In the genomic region with DNA sequence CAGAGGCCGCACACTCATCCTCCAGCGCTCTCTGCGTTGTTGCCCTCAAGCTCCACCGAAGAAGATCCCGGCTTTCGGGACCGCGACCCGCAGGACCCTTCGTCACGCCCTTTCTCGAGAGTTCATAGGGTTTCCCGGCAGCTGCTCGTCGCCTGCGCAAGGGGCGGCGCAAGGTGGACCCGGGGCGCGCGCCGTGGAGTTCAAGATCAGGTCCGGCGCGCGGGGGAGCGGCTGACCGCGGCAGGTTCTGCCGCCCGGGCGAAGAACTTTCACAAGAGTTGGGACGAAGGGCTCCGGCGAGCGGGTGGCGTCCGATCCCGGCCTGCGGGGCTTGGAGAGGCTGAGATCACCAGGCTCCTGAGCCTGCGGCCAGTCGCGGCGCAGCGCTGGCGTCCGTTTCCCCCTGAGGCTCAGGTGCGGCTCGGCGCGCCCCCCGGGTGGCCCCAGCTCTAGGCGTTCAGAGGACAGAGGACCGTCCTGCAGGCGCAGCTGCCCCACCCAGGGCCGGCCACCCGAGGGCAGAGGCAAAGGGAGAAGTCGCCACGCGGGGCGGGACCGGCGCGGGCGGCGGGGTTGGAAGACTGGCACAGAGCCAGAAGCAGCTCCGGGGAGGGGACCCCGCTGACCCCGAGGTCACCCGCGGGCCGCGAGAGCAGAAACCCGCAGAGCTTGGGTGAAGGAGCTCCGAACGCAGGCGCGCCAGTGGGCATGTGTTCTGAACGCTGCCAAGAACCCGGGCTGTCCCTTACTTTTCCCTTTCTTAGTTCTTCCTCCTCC, we compare ENCODE assay signal across 8 mouse cellular contexts. TPM values are rescaled to one million over a fixed set of nuclear protein-coding genes. Genes with fewer than 3 reads are reported as not detected.
A peak's percentile ranks its signal among the peaks of the same experiment; 100 is the strongest.
DNase-seq lines count a peak whose midpoint lies in the region; ATAC-seq and TF ChIP-seq lines count a peak whose summit lies in the region.

A gene (minus strand): TSS at position 719 of the 777 bp plus-strand sequence.

- no peak within 1 kb of the TSS for H3K27ac ChIP-seq in forebrain, embryonic 11.5 days (ENCODE audit: low read depth, low read length)
- H3K27ac ChIP-seq in small intestine, adult 2 months (ENCODE audit: insufficient read depth, low read depth, low read length) = no peak within 1 kb of the TSS

- intact Hi-C loops in heart, postnatal 14 days (cut with DNase I) = no loop called here

- DNase-seq in 3T3-L1 (ENCODE audit: low read depth, low spot score) = peak; percentile 17
- peak; percentile 8 for DNase-seq in adrenal gland, adult 8-10 months
- peak; percentile 75 for DNase-seq in forebrain, embryonic 11.5 days (ENCODE audit: low spot score)
- DNase-seq in heart, postnatal 14 days = peak; percentile 53 to 56
- peak; percentile 69 to 77 for DNase-seq in kidney, postnatal 4 days
- DNase-seq in natural killer cell, adult 2 months (ENCODE audit: low spot score in 2 of 2) = no peak

- peak within 1 kb of the TSS; percentile 62 for H3K9ac ChIP-seq in forebrain, embryonic 11.5 days (ENCODE audit: low read length)

- no peak for TF ChIP-seq POLR2A in small intestine, adult 2 months (IDR thresholded peaks at IDR 0.05; ENCODE audit: low read depth, low read length)

- peak within 1 kb of the TSS; percentile 100 for H3K4me2 ChIP-seq in forebrain, embryonic 11.5 days (ENCODE audit: low read depth, low read length, severe bottlenecking)

- no peak for TF ChIP-seq CTCF in small intestine, adult 2 months (IDR thresholded peaks at IDR 0.05; ENCODE audit: extremely low read depth, insufficient read length, insufficient replicate concordance, low read depth, low read length)

- H3K9me3 ChIP-seq in forebrain, embryonic 11.5 days (ENCODE audit: control insufficient read depth, low read length) = no peaks in the 10 kb centered on the region

- peak within 1 kb of the TSS; percentile 70 for H3K4me3 ChIP-seq in forebrain, embryonic 11.5 days (ENCODE audit: low read depth, low read length)
- H3K4me3 ChIP-seq in small intestine, adult 2 months (ENCODE audit: low read depth, low read length) = peak within 1 kb of the TSS; percentile 70

- H3K4me1 ChIP-seq in forebrain, embryonic 11.5 days (replicated peaks; ENCODE audit: control insufficient read depth, insufficient read depth, low read length) = 0 out of 2 replicates have a peak, but pooled peaks cover 2% of the 10 kb centered on the region
- H3K4me1 ChIP-seq in small intestine, adult 2 months (ENCODE audit: control insufficient read depth, insufficient read depth, insufficient read length, low read length) = no peaks in the 10 kb centered on the region

- no peaks in the 10 kb centered on the region for H3K36me3 ChIP-seq in forebrain, embryonic 11.5 days (ENCODE audit: control insufficient read depth, insufficient read depth, low read length)
- no peaks in the 10 kb centered on the region for H3K36me3 ChIP-seq in small intestine, adult 2 months (ENCODE audit: control insufficient read depth, insufficient read depth, low read length)

- under 1% methylated on average over 79 of the region's 81 CpGs for WGBS in forebrain, embryonic 11.5 days
- 1% methylated on average over 81 of the region's 81 CpGs for WGBS in small intestine, adult 2 months

- peak; percentile 81 for ATAC-seq in forebrain, embryonic 11.5 days (replicated peaks; ENCODE audit: low FRiP score)
- peak; percentile 81 for ATAC-seq in megakaryocyte, adult 5-6 weeks (ENCODE audit: poor library complexity, severe bottlenecking)

- peaks cover 9% of the 10 kb centered on the region; the same call in 1 of the 2 replicates for H3K27me3 ChIP-seq in forebrain, embryonic 11.5 days (ENCODE audit: control insufficient read depth, insufficient read depth, low read length)
- no peaks in the 10 kb centered on the region for H3K27me3 ChIP-seq in small intestine, adult 2 months (ENCODE audit: control insufficient read depth, insufficient read depth, low read length)

RNA-seq across cellular contexts. Expression of the gene that starts here (rescaled TPM):
- total RNA-seq in adrenal gland, adult 8-10 months (2022) = 1 to 10 TPM; 1.8 to 3.4 (median 2.1) TPM
- polyA plus RNA-seq in forebrain, embryonic 11.5 days (2014; fragmentation: Nextera tagmentation; extraction: Ambion mirVana) = 0.87 and 1.7 TPM in 2 replicates
- total RNA-seq in heart, postnatal 14 days (2021) = 1 to 10 TPM; 2.7 to 3.5 TPM
- total RNA-seq in megakaryocyte, adult 5-6 weeks (2015) = 2.5 and 3.6 TPM in 2 replicates
- total RNA-seq in megakaryocyte, adult 5-6 weeks (2017) = 2.4 and 2.8 TPM in 2 replicates
- 0.76 and 0.82 TPM in 2 replicates for polyA plus RNA-seq in small intestine, adult 2 months (2012; rRNA removed)

Comparison
In these comparisons a context has a peak if more than half of its experiments do, and no peak if none do; other contexts are left out.
1. DNase-seq: peak in 3T3-L1 (single experiment), adrenal gland, adult 8-10 months (single experiment), forebrain, embryonic 11.5 days (single experiment), heart, postnatal 14 days (2 of 2) and kidney, postnatal 4 days (2 of 2); none in natural killer cell, adult 2 months (0 of 2).